Mouse (Mus musculus): ENCODE results near the gene Gm45062. TPM values are rescaled to one million over a fixed set of nuclear protein-coding genes. Genes with fewer than 3 reads are reported as not detected.

Gene Gm45062
- total and polyA plus RNA-seq, 2 experiments from 2014 or later: 3.0 TPM; not detected in 1

DNA sequence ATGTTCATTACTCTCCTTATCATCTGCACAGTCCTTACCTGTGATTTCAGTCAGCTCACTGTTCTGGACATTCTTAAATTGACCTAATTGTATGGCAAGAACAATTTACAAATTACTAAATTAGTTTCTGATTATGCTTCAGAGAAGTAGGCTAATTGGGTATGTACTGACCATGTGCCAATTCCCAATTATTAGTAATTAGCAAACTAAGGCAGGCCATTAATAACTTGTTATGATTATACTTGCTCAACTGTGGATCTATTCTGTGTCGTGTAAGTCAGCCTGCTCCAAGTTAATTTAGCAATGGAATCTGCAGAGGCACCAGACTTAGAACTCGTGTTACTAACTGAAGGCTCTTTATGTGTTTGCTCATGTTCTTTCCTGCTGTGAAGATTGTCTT is 113.8 kb downstream of the Gm45062 start:
- no peak for DNase-seq (ENCODE audit: low spot score)
- TF ChIP-seq EP300 (IDR thresholded peaks at IDR 0.05; ENCODE audit: low read depth): no peak
- no peak for TF ChIP-seq CTCF (IDR thresholded peaks at IDR 0.05; ENCODE audit: low read depth)
- Histone ChIP-seq H3K9ac (replicated peaks; ENCODE audit: low read depth, low read length) (no peak overlapping the region), H3K36me3 (replicated peaks; ENCODE audit: control insufficient read depth, insufficient read depth, low read length) (no peaks in the 10 kb centered on the region), H3K4me1 (ENCODE audit: control insufficient read depth, insufficient read depth) (peaks cover 7% of the 10 kb centered on the region; the same call in 1 of the 2 replicates), H3K27me3 (ENCODE audit: control insufficient read depth, insufficient read depth, low read length) (no peaks in the 10 kb centered on the region), H3K4me3 (ENCODE audit: low read depth, low read length) (no peak overlapping the region), H3K9me3 (replicated peaks; ENCODE audit: control insufficient read depth, low read length) (no peaks in the 10 kb centered on the region), H3K27ac (ENCODE audit: low read depth) (no peak overlapping the region), H3K4me2 (ENCODE audit: low read depth, low read length) (no peak overlapping the region)
- WGBS: 69% methylated on average over 2 of the region's 2 CpGs
- no peak for ATAC-seq (ENCODE audit: insufficient read depth, low read depth)

DNA sequence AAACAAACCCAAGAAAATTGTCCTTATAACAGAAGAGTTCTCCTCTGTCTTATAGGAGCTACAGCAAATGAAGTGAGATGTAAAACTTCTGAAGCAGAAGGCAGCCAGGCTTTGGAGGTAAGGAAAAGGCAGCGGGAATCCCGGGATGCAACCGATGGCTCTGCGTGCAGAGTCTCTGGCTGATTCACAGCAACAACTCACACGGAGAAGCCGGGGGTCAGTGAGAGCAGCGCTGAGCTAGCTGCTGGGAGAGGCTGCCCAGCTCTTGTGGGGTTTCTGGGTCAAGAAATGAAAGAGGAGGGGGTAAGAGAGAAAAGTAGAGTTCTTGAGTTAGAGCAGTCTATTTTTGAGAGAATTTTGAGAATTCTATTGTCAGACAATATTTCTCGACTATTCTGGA is 114.6 kb downstream of the Gm45062 start:
- no peaks in the 10 kb centered on the region for H3K9me3 ChIP-seq (replicated peaks; ENCODE audit: control insufficient read depth, low read length)
- H3K36me3 ChIP-seq (replicated peaks; ENCODE audit: control insufficient read depth, insufficient read depth, low read length): no peaks in the 10 kb centered on the region
- no peaks in the 10 kb centered on the region for H3K27me3 ChIP-seq (ENCODE audit: control insufficient read depth, insufficient read depth, low read length)
- TF ChIP-seq EP300 (IDR thresholded peaks at IDR 0.05; ENCODE audit: low read depth) (no peak), CTCF (IDR thresholded peaks at IDR 0.05; ENCODE audit: low read depth) (no peak)
- ATAC-seq (ENCODE audit: insufficient read depth, low read depth) (no peak), DNase-seq (ENCODE audit: low spot score) (no peak)
- H3K4me3 ChIP-seq (ENCODE audit: low read depth, low read length): no peak overlapping the region
- H3K4me2 ChIP-seq (ENCODE audit: low read depth, low read length): no peak overlapping the region
- no peak overlapping the region for H3K27ac ChIP-seq (ENCODE audit: low read depth)
- H3K4me1 ChIP-seq (ENCODE audit: control insufficient read depth, insufficient read depth): peaks cover 7% of the 10 kb centered on the region; the same call in 1 of the 2 replicates
- no peak overlapping the region for H3K9ac ChIP-seq (replicated peaks; ENCODE audit: low read depth, low read length)
- 52% methylated on average over 8 of the region's 8 CpGs for WGBS

GRCm38 (mm10) chr6:8374290-8374689 is 115.0 kb downstream of the Gm45062 start:
- Histone ChIP-seq H3K4me3 (ENCODE audit: low read depth, low read length) (no peak overlapping the region), H3K36me3 (replicated peaks; ENCODE audit: control insufficient read depth, insufficient read depth, low read length) (no peaks in the 10 kb centered on the region), H3K4me1 (ENCODE audit: control insufficient read depth, insufficient read depth) (peaks cover 7% of the 10 kb centered on the region; the same call in 1 of the 2 replicates), H3K9me3 (replicated peaks; ENCODE audit: control insufficient read depth, low read length) (no peaks in the 10 kb centered on the region), H3K9ac (replicated peaks; ENCODE audit: low read depth, low read length) (no peak overlapping the region), H3K27me3 (ENCODE audit: control insufficient read depth, insufficient read depth, low read length) (no peaks in the 10 kb centered on the region), H3K4me2 (ENCODE audit: low read depth, low read length) (no peak overlapping the region), H3K27ac (ENCODE audit: low read depth) (no peak overlapping the region)
- WGBS: 62% methylated on average over 6 of the region's 6 CpGs
- no peak for TF ChIP-seq CTCF (IDR thresholded peaks at IDR 0.05; ENCODE audit: low read depth)
- TF ChIP-seq EP300 (IDR thresholded peaks at IDR 0.05; ENCODE audit: low read depth): no peak
- no peak for DNase-seq (ENCODE audit: low spot score)
- ATAC-seq (ENCODE audit: insufficient read depth, low read depth): no peak

- no peak overlapping the region for H3K4me3 ChIP-seq (ENCODE audit: low read depth, low read length)
- H3K36me3 ChIP-seq (replicated peaks; ENCODE audit: control insufficient read depth, insufficient read depth, low read length): no peaks in the 10 kb centered on the region
- no peak overlapping the region for H3K9ac ChIP-seq (replicated peaks; ENCODE audit: low read depth, low read length)
- TF ChIP-seq CTCF (IDR thresholded peaks at IDR 0.05; ENCODE audit: low read depth) (no peak), EP300 (IDR thresholded peaks at IDR 0.05; ENCODE audit: low read depth) (no peak)
- no peaks in the 10 kb centered on the region for H3K27me3 ChIP-seq (ENCODE audit: control insufficient read depth, insufficient read depth, low read length)
- no peaks in the 10 kb centered on the region for H3K9me3 ChIP-seq (replicated peaks; ENCODE audit: control insufficient read depth, low read length)
- no peak; the same call in 1 of the 2 replicates for ATAC-seq (ENCODE audit: insufficient read depth, low read depth)
- H3K4me1 ChIP-seq (ENCODE audit: control insufficient read depth, insufficient read depth): peaks cover 7% of the 10 kb centered on the region; the same call in 1 of the 2 replicates
- no peak for DNase-seq (ENCODE audit: low spot score)
- no peak overlapping the region for H3K27ac ChIP-seq (ENCODE audit: low read depth)
- H3K4me2 ChIP-seq (ENCODE audit: low read depth, low read length): no peak overlapping the region
- WGBS: 91% methylated on average over 4 of the region's 4 CpGs
Measured at GRCm38 (mm10) chr6:8374712-8375111, 115.5 kb downstream of the Gm45062 start.

- Histone ChIP-seq H3K4me1 (ENCODE audit: control insufficient read depth, insufficient read depth) (no peaks in the 10 kb centered on the region), H3K4me2 (ENCODE audit: low read depth, low read length) (no peak overlapping the region), H3K27me3 (ENCODE audit: control insufficient read depth, insufficient read depth, low read length) (no peaks in the 10 kb centered on the region), H3K4me3 (ENCODE audit: low read depth, low read length) (no peak overlapping the region), H3K9me3 (replicated peaks; ENCODE audit: control insufficient read depth, low read length) (no peaks in the 10 kb centered on the region), H3K9ac (replicated peaks; ENCODE audit: low read depth, low read length) (no peak overlapping the region), H3K27ac (ENCODE audit: low read depth) (no peak overlapping the region), H3K36me3 (replicated peaks; ENCODE audit: control insufficient read depth, insufficient read depth, low read length) (no peaks in the 10 kb centered on the region)
- WGBS: 94% methylated on average over 5 of the region's 5 CpGs
- no peak for ATAC-seq (ENCODE audit: insufficient read depth, low read depth)
- TF ChIP-seq CTCF (IDR thresholded peaks at IDR 0.05; ENCODE audit: low read depth) (no peak), EP300 (IDR thresholded peaks at IDR 0.05; ENCODE audit: low read depth) (no peak)
- no peak for DNase-seq (ENCODE audit: low spot score)
Measured at GRCm38 (mm10) chr6:8376351-8376750, 117.1 kb downstream of the Gm45062 start.

GRCm38 (mm10) chr6:8377667-8378066 is 118.4 kb downstream of the Gm45062 start:
- no peaks in the 10 kb centered on the region for H3K27me3 ChIP-seq (ENCODE audit: control insufficient read depth, insufficient read depth, low read length)
- no peak overlapping the region for H3K4me2 ChIP-seq (ENCODE audit: low read depth, low read length)
- H3K9me3 ChIP-seq (replicated peaks; ENCODE audit: control insufficient read depth, low read length): no peaks in the 10 kb centered on the region
- H3K4me1 ChIP-seq (ENCODE audit: control insufficient read depth, insufficient read depth): no peaks in the 10 kb centered on the region
- WGBS: 85% methylated on average over 8 of the region's 8 CpGs
- no peak overlapping the region for H3K4me3 ChIP-seq (ENCODE audit: low read depth, low read length)
- H3K36me3 ChIP-seq (replicated peaks; ENCODE audit: control insufficient read depth, insufficient read depth, low read length): no peaks in the 10 kb centered on the region
- no peak for TF ChIP-seq CTCF (IDR thresholded peaks at IDR 0.05; ENCODE audit: low read depth)
- no peak for TF ChIP-seq EP300 (IDR thresholded peaks at IDR 0.05; ENCODE audit: low read depth)
- no peak overlapping the region for H3K9ac ChIP-seq (replicated peaks; ENCODE audit: low read depth, low read length)
- ATAC-seq (ENCODE audit: insufficient read depth, low read depth): no peak
- DNase-seq (ENCODE audit: low spot score): no peak
- H3K27ac ChIP-seq (ENCODE audit: low read depth): no peak overlapping the region
